Mouse (Mus musculus): ENCODE results near the gene Plxdc1. TPM values are rescaled to one million over a fixed set of nuclear protein-coding genes. Genes with fewer than 3 reads are reported as not detected.

Gene Plxdc1
- polyA plus RNA-seq, 1 experiment from 2014 or later = 1.3 TPM

- Histone ChIP-seq H3K4me1 (peaks cover 16% of the 10 kb centered on the region), H3K9ac (no peak overlapping the region), H3K36me3 (no peaks in the 10 kb centered on the region), H3K27me3 (no peaks in the 10 kb centered on the region; the same call in 1 of the 2 replicates), H3K4me3 (no peak overlapping the region), H3K4me2 (no peak overlapping the region), H3K27ac (no peak overlapping the region), H3K9me3 (no peaks in the 10 kb centered on the region)
- 60% methylated on average over 5 of the region's 5 CpGs for WGBS
- no peak for ATAC-seq (ENCODE audit: borderline replicate concordance, extremely low read depth, low FRiP score, low TSS enrichment)
Observed at GRCm38 (mm10) chr11:97968385-97968784, 17.9 kb downstream of the Plxdc1 start.

DNA sequence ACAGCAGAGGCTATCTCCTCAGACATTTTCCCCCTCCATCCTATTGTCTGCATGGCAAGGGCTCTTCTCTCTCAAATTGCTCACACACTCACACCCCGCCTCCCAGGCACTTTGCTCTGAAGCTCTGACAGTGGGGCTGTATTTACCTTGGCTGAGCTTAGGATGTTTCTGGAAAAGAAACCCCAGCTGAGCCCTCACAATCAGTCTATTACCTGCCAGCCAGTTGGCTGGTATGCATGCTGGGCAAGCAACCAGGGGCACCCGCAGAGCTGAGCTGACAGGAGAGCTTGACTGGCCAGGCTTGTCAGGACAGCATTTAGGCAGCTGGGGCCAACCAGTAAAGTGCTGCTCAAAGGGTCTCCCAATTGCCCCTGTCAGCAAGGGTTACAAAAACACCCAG lies 19.1 kb downstream of the Plxdc1 start:
- Histone ChIP-seq H3K27ac (no peak overlapping the region), H3K9ac (no peak overlapping the region), H3K36me3 (no peaks in the 10 kb centered on the region), H3K9me3 (no peaks in the 10 kb centered on the region), H3K4me2 (no peak overlapping the region), H3K4me1 (peaks cover 16% of the 10 kb centered on the region), H3K27me3 (no peaks in the 10 kb centered on the region; the same call in 1 of the 2 replicates), H3K4me3 (no peak overlapping the region)
- 33% methylated on average over 2 of the region's 2 CpGs for WGBS
- no peak for ATAC-seq (ENCODE audit: borderline replicate concordance, extremely low read depth, low FRiP score, low TSS enrichment)

DNA sequence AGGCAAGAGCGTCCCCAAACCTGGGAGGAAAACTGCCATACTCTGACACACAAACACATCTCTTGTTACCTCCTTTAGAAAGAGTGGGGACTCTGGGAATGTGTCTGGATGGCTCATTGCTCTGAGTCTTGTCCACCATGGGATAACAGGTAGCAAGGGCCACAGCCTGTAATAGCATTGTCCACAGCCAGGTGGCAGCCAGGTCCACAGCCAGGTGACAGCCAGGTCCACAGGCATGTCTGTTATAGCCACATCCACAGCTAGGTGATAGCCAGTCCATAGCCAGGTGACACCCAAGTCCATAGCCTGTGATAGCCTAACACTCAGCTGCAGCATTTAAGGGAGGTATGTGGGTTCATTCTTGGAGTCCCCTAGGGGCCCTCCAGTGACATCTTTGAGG lies 25.3 kb downstream of the Plxdc1 start:
- no peaks in the 10 kb centered on the region for H3K27me3 ChIP-seq
- H3K36me3 ChIP-seq = no peaks in the 10 kb centered on the region
- no peak overlapping the region for H3K9ac ChIP-seq
- no peak overlapping the region for H3K4me2 ChIP-seq
- no peak overlapping the region for H3K4me3 ChIP-seq
- 76% methylated on average over 1 of the region's 1 CpGs for WGBS
- H3K4me1 ChIP-seq = no peaks in the 10 kb centered on the region
- H3K9me3 ChIP-seq = no peaks in the 10 kb centered on the region
- ATAC-seq (ENCODE audit: borderline replicate concordance, extremely low read depth, low FRiP score, low TSS enrichment) = 0 out of 2 replicates have a peak, but pooled peaks have one; percentile 3
- H3K27ac ChIP-seq = no peak overlapping the region

DNA sequence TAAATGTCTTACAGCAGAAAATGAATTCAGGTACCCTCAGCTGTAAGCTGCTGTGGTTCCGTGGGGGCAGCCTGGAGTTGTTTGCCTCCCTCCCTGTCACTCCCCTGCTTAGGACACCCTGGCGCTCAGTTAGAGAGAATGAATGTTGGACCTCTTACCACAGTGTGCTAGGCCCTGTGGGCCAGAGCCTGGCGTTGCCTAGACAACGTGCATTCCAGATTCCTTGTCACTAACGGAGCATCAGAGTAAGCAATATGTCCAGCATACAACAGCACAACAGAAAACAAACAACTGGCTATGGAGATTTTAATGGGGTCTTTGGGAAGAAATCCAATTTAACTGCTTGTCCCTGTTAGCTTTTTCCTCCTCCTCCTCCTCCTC lies 27.0 kb downstream of the Plxdc1 start:
- no peak overlapping the region for H3K4me2 ChIP-seq

DNA sequence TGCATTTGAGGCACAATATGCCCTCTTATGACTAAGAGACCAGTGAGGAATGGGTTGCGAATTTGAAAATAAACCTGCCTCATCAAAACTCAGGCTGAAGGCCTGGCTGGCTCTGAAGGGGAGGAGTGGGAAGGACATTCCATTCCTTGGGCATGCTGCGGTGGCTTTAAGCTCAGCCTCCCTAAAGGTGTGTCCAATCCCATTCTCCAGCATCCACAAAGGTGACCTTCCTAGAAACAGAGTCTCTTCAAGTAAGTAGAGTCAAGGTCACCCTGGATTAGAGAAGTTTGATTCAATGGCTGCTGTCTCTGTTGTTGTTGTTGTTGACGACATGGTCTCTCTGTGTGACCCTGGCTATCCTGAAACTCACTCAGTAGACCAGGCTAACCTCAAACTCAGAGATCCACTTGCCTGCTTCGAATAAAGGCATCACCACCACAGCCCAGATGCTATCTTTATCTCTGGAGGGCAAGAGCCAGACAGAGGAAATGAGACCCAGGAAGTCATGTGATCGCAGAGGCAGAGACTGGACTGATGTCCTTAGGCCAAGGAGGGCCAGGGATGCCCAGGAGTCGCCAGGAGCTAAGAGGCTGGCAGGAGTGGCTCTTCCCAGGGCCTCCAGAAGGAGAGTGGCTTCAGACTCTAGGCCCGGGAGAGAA lies 27.5 kb downstream of the Plxdc1 start:
- Histone ChIP-seq H3K36me3 (no peaks in the 10 kb centered on the region), H3K9ac (no peak overlapping the region), H3K4me2 (no peak overlapping the region), H3K4me1 (peaks cover 9% of the 10 kb centered on the region), H3K27ac (no peak overlapping the region), H3K9me3 (no peaks in the 10 kb centered on the region), H3K4me3 (no peak overlapping the region), H3K27me3 (no peaks in the 10 kb centered on the region)
- WGBS = 66% methylated on average over 7 of the region's 7 CpGs
- no peak for ATAC-seq (ENCODE audit: borderline replicate concordance, extremely low read depth, low FRiP score, low TSS enrichment)

More for the DNA sequence above, 27.0 kb downstream of the Plxdc1 start:
- H3K4me3 ChIP-seq = no peak overlapping the region
- peaks cover 5% of the 10 kb centered on the region for H3K4me1 ChIP-seq
- no peak for ATAC-seq (ENCODE audit: borderline replicate concordance, extremely low read depth, low FRiP score, low TSS enrichment)
- no peaks in the 10 kb centered on the region for H3K27me3 ChIP-seq
- H3K36me3 ChIP-seq = no peaks in the 10 kb centered on the region
- WGBS = 47% methylated on average over 5 of the region's 5 CpGs
- no peak overlapping the region for H3K27ac ChIP-seq
- no peak overlapping the region for H3K9ac ChIP-seq
- no peaks in the 10 kb centered on the region for H3K9me3 ChIP-seq

GRCm38 (mm10) chr11:97956905-97957560 lies 29.2 kb downstream of the Plxdc1 start:
- H3K9me3 ChIP-seq = no peaks in the 10 kb centered on the region
- H3K27me3 ChIP-seq = no peaks in the 10 kb centered on the region
- peaks cover 9% of the 10 kb centered on the region for H3K4me1 ChIP-seq
- H3K4me2 ChIP-seq = no peak overlapping the region
- no peak overlapping the region for H3K4me3 ChIP-seq
- H3K9ac ChIP-seq = no peak overlapping the region
- no peak for ATAC-seq (ENCODE audit: borderline replicate concordance, extremely low read depth, low FRiP score, low TSS enrichment)
- WGBS = 44% methylated on average over 6 of the region's 6 CpGs
- H3K36me3 ChIP-seq = no peaks in the 10 kb centered on the region
- no peak overlapping the region for H3K27ac ChIP-seq

- Histone ChIP-seq H3K9me3 (no peaks in the 10 kb centered on the region), H3K4me1 (peaks cover 9% of the 10 kb centered on the region), H3K4me3 (no peak overlapping the region), H3K9ac (no peak overlapping the region), H3K27me3 (no peaks in the 10 kb centered on the region), H3K4me2 (no peak overlapping the region), H3K36me3 (no peaks in the 10 kb centered on the region), H3K27ac (no peak overlapping the region)
- 74% methylated on average over 4 of the region's 4 CpGs for WGBS
- no peak for ATAC-seq (ENCODE audit: borderline replicate concordance, extremely low read depth, low FRiP score, low TSS enrichment)
Observed at GRCm38 (mm10) chr11:97955915-97956314, 30.3 kb downstream of the Plxdc1 start.

DNA sequence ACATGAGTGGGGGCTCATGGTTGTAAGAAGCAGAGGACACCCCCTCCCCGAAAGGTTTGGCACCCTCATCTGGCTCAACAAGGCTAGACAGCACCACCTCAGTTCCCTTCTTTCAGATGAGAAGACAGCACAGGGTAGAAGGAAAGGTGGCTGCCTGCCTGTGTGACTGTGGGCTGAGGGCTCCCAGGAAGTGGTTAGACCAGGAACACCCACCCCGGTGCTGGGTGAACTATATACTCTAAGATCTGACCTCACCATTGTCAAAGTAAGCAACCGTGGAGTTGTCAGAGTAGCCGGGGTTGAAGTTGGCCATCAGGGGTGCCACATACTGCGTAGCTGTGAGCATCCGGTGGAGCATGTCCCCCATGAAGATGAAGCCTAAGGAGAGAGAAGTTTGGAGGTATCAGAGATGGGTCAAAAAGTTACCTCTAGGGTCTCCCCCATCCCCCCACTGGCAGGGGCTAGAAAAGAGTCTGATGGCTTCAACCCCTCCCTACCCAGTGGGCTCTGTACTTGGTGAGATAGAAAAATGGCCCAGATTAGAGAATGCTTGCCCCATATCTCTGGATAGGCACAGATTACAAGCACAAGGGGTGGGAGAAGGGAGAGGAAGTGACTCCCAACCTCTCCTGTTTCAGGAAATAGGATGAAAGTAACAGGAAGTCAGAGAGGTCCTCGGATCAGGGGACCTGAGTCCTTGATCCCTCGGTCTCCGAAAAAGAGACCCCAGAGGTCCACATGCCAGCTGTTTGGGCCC lies 30.9 kb downstream of the Plxdc1 start:
- H3K9ac ChIP-seq = no peak overlapping the region
- H3K36me3 ChIP-seq = no peaks in the 10 kb centered on the region
- no peak overlapping the region for H3K4me2 ChIP-seq
- ATAC-seq (ENCODE audit: borderline replicate concordance, extremely low read depth, low FRiP score, low TSS enrichment) = no peak
- WGBS = 71% methylated on average over 9 of the region's 9 CpGs
- H3K4me3 ChIP-seq = no peak overlapping the region
- no peak overlapping the region for H3K27ac ChIP-seq
- H3K4me1 ChIP-seq = peaks cover 9% of the 10 kb centered on the region
- no peaks in the 10 kb centered on the region for H3K9me3 ChIP-seq
- no peaks in the 10 kb centered on the region for H3K27me3 ChIP-seq

GRCm38 (mm10) chr11:97954469-97955141 lies 31.6 kb downstream of the Plxdc1 start:
- Histone ChIP-seq H3K27ac (no peak overlapping the region), H3K4me2 (no peak overlapping the region), H3K27me3 (no peaks in the 10 kb centered on the region), H3K36me3 (no peaks in the 10 kb centered on the region), H3K9me3 (no peaks in the 10 kb centered on the region), H3K9ac (no peak overlapping the region), H3K4me1 (peaks cover 9% of the 10 kb centered on the region), H3K4me3 (no peak overlapping the region)
- 30% methylated on average over 14 of the region's 14 CpGs for WGBS
- ATAC-seq (ENCODE audit: borderline replicate concordance, extremely low read depth, low FRiP score, low TSS enrichment) = no peak

DNA sequence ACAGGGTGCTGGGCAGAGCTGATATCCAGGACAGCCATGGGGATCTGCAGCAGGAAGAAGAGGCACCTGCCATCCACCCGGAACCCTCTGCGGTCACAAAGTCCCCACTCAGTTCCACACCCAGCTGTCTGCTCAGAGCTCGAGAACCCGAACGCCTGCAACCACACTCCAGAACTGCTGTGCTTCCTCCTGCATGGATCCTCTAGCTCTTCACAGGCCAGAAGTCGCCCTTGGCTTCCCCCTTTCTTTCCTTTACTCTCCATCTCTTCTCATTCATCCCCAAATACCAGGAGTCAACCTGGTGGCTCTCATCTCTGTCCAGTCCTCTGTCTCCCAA lies 32.3 kb downstream of the Plxdc1 start:
- ATAC-seq (ENCODE audit: borderline replicate concordance, extremely low read depth, low FRiP score, low TSS enrichment) = no peak
- no peak overlapping the region for H3K9ac ChIP-seq
- H3K27me3 ChIP-seq = no peaks in the 10 kb centered on the region
- no peak overlapping the region for H3K27ac ChIP-seq
- H3K9me3 ChIP-seq = no peaks in the 10 kb centered on the region
- WGBS = 86% methylated on average over 6 of the region's 6 CpGs
- H3K4me2 ChIP-seq = no peak overlapping the region
- H3K36me3 ChIP-seq = no peaks in the 10 kb centered on the region
- H3K4me3 ChIP-seq = no peak overlapping the region
- H3K4me1 ChIP-seq = peaks cover 9% of the 10 kb centered on the region

- no peak overlapping the region for H3K4me2 ChIP-seq
- H3K4me3 ChIP-seq = no peak overlapping the region
- H3K4me1 ChIP-seq = peaks cover 9% of the 10 kb centered on the region
- no peaks in the 10 kb centered on the region for H3K36me3 ChIP-seq
- no peak for ATAC-seq (ENCODE audit: borderline replicate concordance, extremely low read depth, low FRiP score, low TSS enrichment)
- H3K27ac ChIP-seq = no peak overlapping the region
- 78% methylated on average over 16 of the region's 16 CpGs for WGBS
- H3K27me3 ChIP-seq = no peaks in the 10 kb centered on the region
- no peak overlapping the region for H3K9ac ChIP-seq
- no peaks in the 10 kb centered on the region for H3K9me3 ChIP-seq
Observed at GRCm38 (mm10) chr11:97953179-97953938, 32.9 kb downstream of the Plxdc1 start.
